Mouse (Mus musculus) embryo, embryonic 11.5 days (tissue): ENCODE results near the gene Papss2.
"Not testable (repeated sequence)": the region's sequence is repeated elsewhere in the genome, so short reads cannot be mapped to it uniquely, and the experiment has no call there.

ENCODE experiments used
- DNase-seq: peaks from one replicate; pipeline ENCODE4 v3.0.0-alpha.2; 2012; ENCODE audit warnings: low read depth, low spot score

Papss2 gene

GRCm38 (mm10) chr19:32638276-32638903, 42.8 kb downstream of the Papss2 start:
- DNase-seq = no peak

GRCm38 (mm10) chr19:32641535-32641934, 45.9 kb downstream of the Papss2 start:
- DNase-seq = no peak

GRCm38 (mm10) chr19:32641995-32642394, 46.4 kb downstream of the Papss2 start:
- DNase-seq = no peak

GRCm38 (mm10) chr19:32643642-32644041, 48.1 kb downstream of the Papss2 start:
- DNase-seq = no peak

- DNase-seq = no peak
Observed at GRCm38 (mm10) chr19:32645939-32646338, 50.3 kb downstream of the Papss2 start.

DNA sequence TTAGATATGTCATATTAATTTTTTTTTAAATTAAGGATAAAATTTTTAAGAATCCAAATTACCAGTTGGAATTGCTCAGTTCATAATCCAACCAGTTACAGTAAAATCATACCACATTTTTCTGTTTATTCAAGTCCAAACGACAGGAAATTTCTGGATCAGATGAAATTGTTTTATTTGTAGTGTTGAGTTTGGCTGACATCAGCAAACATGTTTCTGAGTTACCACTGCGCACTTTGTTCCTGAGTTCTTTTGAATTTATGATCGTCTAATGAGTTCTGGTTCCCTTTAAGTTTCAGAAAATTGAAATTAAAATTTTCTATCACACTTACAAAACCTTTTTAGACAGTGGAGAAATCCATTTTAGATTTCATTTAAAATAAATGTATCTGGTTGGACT, 50.8 kb downstream of the Papss2 start:
- no peak for DNase-seq

DNA sequence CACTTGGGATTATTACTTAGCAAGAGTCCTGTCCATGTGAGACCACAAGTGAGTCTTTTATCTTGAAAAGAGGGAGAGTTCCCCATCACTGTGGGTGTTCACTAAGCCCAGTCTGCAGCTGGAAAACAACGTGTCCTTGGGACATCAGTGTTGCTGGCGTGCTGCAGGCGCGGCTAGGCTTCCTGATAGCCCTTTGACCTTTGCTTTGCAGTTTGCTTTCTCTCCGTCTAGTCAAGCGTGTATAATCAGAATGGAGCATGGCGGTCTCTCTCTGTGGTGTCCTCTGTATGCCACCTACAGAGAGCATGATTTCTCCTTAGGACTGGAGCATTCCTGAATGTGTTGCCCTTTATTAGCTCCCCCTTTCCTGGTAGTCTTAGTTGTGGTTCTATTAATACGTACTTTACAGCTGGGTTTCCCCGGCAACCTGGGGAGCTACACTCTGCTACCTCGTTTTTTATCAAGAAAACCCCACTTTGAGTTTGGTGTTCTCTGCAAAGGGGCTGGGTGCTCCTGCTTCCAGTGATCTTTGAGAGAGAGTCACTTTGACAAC, 52.5 kb downstream of the Papss2 start:
- no peak for DNase-seq

GRCm38 (mm10) chr19:32651046-32651445, 55.5 kb downstream of the Papss2 start:
- no peak for DNase-seq

DNA sequence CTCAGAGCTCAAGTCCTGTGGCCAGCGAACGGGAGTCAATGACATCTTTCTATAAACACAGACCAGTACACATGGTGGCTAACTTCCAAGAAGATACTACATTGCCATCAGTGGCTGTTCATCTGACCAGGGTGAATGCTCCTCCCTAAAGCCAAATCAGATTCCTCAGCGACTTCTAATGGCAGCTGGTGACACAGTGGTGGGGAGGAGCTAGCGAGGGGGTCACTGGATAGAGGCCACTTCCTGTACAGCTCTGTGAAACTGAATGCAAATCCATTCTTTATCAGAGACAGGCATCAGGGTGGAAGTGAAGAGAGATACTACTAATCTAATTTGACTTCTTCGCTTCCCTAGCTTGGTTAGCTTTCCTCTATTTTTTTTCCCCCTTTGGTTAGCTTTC, 57.5 kb downstream of the Papss2 start:
- DNase-seq = no peak

GRCm38 (mm10) chr19:32653630-32654362, 58.2 kb downstream of the Papss2 start:
- DNase-seq = no peak

DNA sequence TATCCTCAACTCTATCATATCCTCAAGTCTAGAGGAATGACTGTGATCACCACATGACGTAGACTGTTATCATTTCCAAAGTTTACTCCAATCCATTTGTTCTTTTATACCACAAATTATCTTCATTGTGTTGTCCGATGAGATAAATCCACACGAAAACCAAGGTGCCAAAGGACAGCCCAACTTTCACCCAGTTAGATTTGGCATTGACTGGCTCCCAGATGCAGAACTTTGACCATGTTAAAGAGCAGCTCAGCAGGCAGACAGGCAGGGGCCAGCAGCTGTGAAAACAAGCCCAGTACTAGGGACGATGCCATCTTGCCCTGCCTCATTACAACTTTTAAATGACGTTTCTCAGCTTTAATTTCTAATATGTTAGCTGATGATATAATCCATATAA, 63.8 kb downstream of the Papss2 start:
- DNase-seq = no peak

- no peak for DNase-seq
Observed at GRCm38 (mm10) chr19:32662936-32663335, 67.3 kb downstream of the Papss2 start.

DNA sequence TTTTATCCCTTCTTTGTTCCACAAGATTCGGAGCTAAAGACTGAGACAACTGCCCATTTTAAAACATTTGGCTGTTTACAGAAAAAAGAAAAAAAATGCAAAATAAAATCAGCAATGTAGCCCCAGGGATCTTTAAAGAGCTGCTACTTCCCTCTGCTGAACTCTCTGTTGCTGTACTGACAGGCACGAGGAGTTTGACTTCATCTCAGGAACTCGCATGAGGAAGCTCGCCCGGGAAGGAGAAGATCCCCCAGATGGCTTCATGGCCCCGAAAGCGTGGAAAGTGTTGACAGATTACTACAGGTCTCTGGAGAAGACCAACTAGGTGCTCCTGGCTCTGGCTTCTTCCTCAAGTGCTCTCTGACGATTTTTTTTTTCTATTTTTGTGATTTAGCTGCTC, 69.7 kb downstream of the Papss2 start:
- DNase-seq = no peak

GRCm38 (mm10) chr19:32667830-32668229, 72.2 kb downstream of the Papss2 start:
- not testable (repeated sequence) for DNase-seq

DNA sequence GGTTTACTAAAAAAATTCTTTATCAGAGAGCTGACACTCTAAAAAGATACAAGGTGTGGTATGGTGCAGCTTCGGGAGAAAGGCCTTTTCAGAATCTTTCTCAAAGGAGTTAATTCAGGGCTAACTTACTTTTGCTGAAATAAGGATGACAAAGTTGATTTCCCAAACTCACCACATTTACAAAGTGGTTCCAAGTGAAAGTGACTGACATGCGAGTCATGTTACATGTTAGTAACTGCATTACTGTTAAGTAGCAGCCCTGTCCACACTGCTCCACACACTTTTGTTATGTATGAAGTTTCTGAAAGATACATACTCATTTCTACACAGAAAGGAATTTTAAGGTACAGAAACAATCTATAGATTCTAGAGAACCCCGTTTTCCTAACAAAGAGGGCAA, 80.2 kb downstream of the Papss2 start:
- no peak for DNase-seq

DNA sequence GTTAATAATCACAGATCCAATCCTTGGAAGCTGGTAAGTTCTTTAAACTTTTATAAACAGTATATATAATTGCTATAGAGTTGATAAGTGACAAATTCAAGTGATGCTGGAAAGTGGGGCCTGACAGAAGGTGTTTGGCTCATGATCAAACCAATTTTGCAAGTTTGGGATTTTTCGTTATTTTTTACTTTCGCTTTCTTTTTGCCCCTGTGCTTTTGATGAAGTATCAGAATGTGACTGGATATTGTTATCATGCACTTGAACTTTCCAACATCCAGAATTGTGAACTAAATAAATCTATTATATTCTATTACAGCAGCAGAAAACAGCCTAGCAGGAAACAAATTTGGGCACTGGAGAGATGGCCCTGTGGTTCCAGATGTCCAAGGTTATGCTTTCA, 85.3 kb downstream of the Papss2 start:
- no peak for DNase-seq

DNA sequence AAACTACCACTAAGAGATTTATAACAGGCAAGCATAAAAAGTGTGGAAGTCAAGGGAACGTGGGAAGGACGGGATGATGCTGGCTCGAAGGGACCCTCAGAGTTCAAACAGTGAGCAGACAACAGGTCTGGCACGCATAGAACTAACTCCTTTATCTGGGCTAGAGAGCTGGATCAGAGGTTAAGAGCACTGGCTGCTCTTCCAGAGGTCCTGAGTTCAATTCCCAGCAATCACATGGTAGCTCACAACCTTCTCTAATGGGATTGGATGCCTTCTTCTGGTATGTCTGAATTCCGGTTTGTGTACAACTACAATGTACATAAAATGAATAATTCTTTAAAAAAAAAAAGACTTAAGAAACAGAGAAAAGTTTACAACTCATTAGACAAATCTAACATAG, 87.5 kb downstream of the Papss2 start:
- DNase-seq = no peak

DNA sequence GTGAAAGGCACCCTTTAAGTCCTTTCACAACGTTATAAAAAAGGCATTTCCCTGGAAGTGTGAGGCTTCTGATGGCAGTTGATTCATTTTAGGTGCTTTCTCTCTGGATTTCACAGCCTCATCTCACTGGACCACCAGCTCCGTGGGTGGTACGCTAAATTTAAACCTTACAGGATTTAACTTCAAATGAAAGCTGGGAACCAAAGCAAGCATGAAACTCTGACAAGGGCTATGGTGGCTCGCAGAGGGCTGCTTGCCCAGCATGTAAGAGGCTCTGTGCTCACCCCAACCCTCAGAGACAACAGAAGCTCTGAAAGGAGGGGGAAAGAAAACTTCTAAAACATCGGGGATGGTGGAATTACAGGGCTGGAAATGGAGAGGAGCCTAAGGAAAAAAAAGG, 92.1 kb downstream of the Papss2 start:
- no peak for DNase-seq

- DNase-seq = not testable (repeated sequence)
Observed at GRCm38 (mm10) chr19:32688227-32688626, 92.6 kb downstream of the Papss2 start.

DNA sequence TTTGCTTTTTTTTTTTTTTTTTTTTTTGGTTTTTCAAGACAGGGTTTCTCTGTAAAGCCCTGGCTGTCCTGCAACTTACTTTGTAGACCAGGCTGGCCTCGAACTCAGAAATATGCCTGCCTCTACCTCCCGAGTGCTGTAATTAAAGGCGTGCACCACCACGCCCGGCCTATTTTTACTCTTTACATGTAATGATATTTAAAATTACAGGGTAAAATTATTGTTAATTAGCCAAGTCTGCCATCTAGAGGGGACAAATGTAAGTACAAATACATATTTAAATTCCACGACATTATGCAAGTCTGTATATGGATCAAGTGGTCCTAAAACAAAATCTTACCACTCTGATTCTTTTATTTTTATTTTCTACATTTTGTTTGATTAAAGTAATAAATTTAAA, 94.1 kb downstream of the Papss2 start:
- DNase-seq = no peak

GRCm38 (mm10) chr19:32696674-32697073, 101.1 kb downstream of the Papss2 start:
- DNase-seq = no peak

GRCm38 (mm10) chr19:32702191-32702590, 106.6 kb downstream of the Papss2 start:
- DNase-seq = no peak

DNA sequence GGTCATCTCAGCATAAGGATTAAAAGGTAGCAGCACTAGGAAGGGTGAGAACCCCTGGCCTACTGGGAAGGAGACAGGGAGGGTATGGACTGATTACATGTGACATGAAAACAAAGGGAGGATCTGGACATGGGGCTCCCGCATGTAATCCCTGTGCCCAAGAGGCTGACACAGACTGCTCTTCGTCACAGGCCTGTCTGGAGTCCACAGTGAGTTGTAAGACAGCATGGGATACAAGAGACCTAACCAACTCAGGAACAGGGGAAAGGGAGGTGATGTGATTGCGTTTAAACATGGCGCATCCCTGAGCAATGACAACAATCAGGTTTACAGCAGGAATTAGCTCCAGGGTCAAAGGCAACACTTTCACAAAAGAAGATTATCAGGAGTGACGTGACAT, 113.4 kb downstream of the Papss2 start:
- DNase-seq = no peak
